Mouse (Mus musculus) kidney, postnatal 10 days (tissue): ENCODE results near the gene Pja2.
"Not testable (repeated sequence)": the region's sequence is repeated elsewhere in the genome, so short reads cannot be mapped to it uniquely, and the experiment has no call there.

Source experiments
- DNase-seq: peaks from one replicate; pipeline ENCODE4 v3.0.0; 2021; ENCODE audit warnings: mixed read lengths

Gene Pja2

DNA sequence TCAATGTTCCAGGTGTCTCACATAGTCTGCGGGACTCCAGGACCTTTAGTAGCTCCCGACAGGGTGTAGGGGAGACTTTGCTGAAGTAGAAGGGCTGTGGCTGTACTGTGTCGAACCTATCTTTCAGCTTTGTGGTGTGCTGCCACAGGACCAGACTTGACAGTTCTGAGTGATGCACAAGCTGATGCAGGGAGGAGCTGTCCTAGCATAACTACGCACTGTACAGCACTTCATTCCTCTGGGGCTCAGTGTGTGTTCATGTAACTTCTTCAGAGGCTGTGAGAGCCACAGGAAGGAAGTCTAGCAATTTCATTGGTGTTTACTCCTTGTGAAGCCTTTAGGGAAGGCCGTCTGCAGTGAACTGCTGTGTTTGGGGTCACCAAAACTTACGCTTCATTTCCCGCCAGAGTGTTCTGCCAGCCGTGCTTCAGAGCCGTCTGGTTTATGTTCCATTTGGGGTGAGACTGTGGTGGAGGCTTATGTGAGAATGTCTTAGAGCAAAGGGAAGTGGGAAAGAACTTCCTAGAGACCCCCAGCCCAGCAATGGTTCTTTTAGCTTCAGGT, 54.0 kb downstream of the Pja2 start:
- DNase-seq = no peak

DNA sequence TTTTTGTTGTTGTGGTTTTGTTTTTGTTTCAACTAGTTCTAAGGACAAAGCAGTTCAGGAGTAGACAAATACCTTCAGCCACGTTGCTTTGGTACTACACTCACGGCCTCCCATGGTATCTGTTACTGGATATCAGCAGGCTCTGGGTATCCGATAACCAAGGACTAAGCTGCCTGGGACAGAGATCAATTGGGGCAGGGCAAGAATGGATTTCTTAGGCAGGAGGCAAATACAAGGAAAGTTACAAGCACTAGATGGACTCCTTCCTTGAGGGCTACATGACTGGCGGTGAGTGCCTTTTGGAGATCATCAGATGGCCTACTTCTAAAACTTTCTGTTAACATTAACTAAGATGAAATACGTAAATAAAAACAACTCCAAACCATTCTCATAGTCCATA, 55.0 kb downstream of the Pja2 start:
- no peak for DNase-seq

DNA sequence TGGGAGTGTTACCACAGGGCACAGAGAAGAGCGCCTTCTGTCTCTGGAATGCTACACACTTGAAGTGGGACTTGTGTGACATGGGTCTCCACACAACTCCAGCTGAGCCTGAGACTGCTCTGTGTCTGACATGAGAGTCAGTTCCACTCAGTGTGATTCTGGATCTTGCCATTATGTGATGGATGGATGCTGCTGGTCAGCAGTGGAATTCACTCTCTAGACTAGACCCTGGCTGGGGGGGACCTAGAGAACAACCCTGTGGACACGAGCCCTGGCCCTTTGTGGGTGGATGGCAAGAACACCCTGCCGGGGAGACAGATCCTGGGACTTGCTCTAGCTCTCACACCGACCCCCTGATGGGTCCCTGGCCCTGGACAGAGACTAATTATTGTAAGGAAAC, 56.5 kb downstream of the Pja2 start:
- DNase-seq = no peak

DNA sequence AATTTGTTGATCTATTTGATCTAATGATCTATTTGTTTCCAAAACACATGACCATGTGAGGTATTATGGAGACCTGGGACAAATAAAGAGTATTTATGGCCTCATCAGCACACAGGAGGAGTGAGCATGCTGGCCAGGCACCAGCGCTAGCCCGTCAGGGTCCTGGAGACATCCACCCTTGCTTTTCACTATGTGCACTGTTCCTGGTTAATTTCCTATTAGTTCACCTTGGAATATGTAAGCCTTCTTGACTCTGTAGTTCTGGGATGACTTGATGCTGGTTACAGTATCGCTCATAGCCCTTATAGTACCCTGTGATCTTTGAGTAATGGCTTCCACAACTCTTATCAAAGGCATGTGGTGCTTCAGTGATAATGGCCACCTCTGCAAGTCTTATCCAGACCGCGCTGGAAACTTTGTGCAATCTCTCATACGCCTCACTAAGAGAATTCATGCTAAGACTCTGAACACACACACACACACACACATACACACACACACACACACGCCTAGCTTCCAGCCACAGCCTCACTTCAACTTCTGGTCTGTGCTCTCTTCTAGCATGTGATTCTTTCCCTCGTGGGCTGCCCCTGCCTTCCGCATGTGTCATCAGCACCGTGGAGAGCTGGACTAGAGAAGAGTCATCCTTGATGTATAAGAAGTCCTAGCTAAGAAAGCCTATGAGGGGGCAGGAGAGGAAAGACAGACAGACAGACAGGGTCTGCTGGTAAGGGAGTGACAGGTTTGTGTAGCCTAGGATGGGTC, 57.2 kb downstream of the Pja2 start:
- no peak for DNase-seq

DNA sequence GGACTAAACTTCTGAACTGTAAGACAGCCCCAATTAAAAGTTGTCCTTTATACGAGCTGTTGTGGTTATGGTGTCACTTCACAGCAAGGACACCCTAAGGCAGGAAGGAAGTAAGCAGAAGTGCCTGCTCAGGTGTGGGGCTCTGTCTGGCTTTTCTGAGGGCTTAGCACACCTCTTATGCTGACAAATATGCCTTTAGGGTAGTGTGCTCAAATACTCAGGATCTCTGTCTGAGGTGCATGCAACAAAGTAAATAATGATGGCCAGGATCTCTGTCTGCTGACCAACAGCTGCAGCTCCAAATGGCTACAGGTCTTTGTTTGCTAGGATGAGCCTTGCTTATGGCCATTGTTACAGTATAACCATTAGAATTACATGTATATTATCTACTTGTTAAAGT, 71.1 kb downstream of the Pja2 start:
- no peak for DNase-seq

DNA sequence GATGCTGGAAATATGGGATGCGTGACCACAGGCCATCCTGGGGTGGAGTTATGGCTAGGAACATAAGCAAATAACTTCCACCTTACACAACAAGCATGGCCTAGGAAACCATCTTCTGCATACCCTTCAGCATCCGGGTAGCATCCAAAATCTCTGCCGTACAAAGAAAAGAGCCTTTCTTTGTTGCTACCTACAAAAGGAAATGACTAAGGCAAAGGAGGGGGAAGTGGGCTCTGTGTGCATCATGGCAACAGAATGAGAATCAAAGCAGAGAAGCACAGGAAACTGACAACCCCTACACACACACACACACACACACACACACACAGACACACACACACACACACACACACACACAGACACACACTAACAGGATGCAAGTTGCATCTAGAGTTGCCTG, 83.5 kb downstream of the Pja2 start:
- DNase-seq = no peak

DNA sequence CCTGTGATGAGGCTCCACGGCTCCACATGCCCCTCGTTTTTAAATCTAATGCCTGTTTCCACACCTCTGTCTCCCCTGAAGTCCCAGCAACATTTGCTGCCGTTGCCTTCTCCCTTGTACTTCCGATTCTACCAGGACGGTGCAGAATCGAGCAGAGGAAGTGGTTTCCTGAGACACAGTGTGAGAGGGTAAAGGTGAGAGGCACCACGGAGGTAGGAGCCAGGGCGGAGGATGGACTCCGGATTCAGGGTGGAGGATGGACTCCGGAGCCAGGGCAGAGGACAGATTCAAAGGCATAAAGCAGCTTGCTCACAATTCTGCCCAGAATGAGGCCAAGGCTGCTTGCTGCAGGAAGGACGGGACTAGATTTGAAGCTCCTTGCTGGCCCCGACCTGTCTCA, 88.8 kb downstream of the Pja2 start:
- peak; percentile 17 for DNase-seq

DNA sequence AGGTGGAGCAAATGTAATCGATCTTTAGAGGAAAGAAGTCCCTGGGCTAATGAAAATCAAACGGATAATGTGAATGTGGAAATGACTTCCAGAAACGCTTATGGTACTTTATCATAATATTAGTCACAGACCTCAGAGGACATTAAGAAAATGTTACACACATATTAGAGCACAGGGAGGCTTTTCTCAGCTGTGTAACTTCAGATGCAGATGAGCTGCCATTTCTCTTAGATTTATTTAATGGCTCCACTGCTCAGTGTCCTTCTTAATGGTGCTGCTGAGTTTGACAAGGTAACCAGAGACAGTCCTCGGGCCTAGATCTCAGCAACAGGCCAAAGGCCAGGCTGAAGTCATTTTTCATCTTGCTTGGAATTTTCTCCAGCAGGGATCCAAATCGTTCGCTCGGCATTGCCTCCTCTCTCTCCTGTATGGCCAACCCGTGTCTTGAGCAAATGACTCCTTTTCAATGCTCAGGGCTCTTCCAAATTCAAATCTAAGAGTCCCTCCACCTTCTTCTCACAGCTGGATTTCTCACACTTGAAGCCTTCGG, 89.3 kb downstream of the Pja2 start:
- DNase-seq = no peak

DNA sequence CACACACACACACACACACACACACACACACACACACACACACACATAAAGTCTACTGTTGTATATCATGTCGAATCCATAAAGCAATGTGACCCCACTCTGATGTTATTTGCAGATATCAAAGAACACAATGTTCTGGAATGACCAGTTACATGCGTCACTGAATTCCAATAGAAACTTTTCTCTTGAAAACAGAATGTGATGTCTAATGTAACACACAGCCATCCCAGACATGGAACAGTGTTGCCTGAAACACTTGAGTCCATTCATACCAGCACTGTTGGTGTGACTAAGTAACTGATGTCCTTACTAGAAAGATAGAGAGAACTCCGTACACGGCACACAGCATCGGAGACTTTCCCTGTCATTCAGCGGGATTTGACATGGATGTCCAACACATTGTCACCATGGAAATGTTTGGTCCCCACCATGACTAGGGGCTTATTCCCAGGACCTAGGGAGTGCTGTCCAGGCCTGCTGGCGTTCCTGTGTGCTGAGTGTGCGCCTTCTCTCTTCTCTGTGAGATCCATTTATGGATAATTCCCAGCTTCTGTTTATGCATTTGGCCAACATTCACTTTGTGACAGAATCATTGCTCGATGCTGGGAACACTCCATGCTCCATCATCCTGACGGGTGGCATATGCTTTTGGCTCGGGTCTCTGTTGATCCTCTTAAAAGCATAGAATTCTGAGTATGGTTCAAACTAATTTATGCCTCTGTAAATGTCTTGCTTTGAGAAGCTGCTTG, 90.0 kb downstream of the Pja2 start:
- DNase-seq = peak; percentile 11

DNA sequence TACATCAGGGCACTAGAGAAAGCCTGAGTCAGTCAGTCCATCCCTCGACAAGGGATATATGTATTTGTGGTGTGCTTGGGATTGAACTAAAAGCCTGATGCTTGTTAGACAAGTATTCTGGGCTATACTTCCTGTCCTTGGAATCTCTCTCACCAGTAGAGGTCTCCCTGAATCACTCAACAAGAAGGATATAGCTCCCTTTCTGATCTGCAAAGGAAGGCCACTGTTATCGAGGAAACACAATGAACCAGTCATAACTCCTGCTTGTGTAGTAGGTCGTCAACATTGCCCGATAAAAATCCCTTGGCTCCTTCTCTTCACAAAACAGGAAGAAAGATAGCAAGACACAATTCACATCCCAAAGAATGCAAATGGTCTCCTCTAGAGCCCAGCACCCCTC, 99.6 kb downstream of the Pja2 start:
- DNase-seq = no peak

DNA sequence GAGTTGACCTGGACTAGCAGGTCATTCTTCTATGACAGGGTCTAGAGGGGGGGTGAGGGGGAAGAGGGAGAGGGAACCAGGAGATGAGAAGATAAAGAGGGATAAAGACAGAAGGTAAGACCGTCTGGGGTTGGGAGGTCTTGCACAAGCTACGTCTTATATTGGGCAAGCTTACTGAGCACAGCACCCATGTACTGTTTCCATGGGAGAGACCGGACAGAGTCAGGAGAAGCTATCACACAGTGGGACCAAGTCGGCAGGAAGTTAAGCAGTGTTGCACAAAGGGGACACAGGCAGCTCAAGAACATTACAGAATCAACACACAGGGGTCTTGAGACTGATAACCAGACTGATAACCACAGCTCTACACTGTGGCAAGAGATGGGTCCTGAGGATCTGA, 100.1 kb downstream of the Pja2 start:
- DNase-seq = not testable (repeated sequence)

DNA sequence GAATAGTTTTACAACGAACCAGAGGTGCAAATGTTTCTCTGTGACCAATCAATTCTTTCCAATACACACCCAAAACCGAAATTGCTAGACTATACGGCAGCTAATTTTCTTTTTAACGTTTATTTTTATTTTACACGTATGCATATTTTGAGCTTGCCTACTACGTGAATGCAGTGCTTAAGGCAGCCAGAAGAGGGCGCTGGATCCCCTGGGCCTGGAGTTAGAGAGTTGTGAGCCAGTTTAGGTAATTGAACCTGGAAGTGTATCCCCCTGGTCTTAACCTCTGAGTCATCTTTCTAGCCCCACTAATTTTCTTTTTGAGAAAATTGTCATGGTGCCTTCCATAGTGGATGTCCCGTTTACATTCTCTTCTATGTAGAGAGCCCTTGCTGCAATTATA, 100.5 kb downstream of the Pja2 start:
- DNase-seq = no peak
